Mouse (Mus musculus): ENCODE measurements around the gene Rcn3.

DNA sequence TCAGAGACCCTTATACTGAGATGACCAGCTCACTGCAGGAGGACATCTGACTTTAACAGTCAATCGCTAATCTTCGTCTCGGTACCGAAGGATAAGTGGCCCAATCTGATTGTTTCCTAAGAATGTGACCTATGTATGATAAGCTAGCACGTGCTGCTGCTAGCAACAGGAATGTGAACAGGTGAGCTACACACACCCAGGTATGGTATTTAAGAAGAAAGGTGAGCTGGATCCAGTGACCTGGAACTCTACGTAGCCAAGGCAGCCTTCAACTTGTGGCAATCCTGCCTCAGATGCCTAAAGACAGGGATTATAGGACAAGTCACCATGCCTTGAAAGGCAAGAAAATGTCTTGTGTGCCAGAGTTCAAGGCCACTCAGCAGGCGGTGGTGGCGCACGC lies 53.6 kb downstream of the Rcn3 start:
- TF ChIP-seq CTCF (IDR thresholded peaks at IDR 0.05; ENCODE audit: low read depth) (no peak), EP300 (IDR thresholded peaks at IDR 0.05; ENCODE audit: low read depth) (no peak)

Measured in liver, postnatal 0 days (tissue).